Mouse (Mus musculus): ENCODE data around the gene Ace. TPM values are rescaled to one million over a fixed set of nuclear protein-coding genes. Genes with fewer than 3 reads are reported as not detected.

Gene Ace
- total and polyA plus RNA-seq, 3 experiments = not detected

- Histone ChIP-seq H3K27me3 (ENCODE audit: control insufficient read depth in 1 of 2, insufficient read depth in 2 of 2, low read length in 2 of 2) (no peaks in the 10 kb centered on the region), H3K27ac (ENCODE audit: control insufficient read depth, low read depth, low read length) (no peak overlapping the region), H3K9ac (ENCODE audit: control insufficient read depth, low read depth, low read length, poor library complexity, severe bottlenecking) (no peak overlapping the region), H3K36me3 (ENCODE audit: control insufficient read depth in 1 of 2, insufficient read depth in 2 of 2, low read length in 2 of 2) (no peaks in the 10 kb centered on the region), H3K9me3 (replicated peaks; ENCODE audit: insufficient read depth, low read length) (no peaks in the 10 kb centered on the region), H3K4me1 (ENCODE audit: control insufficient read depth in 1 of 2, insufficient read depth in 2 of 2, low read length in 2 of 2) (no peaks in the 10 kb centered on the region), H3K4me3 (ENCODE audit: control insufficient read depth in 1 of 2, insufficient read depth in 1 of 2, low read depth in 2 of 2, low read length in 2 of 2) (no peak overlapping the region), H3K79me2 (ENCODE audit: control insufficient read depth, insufficient read depth, low read length, poor library complexity) (no peaks in the 10 kb centered on the region)
- TF ChIP-seq ZNF384 (IDR thresholded peaks at IDR 0.05; ENCODE audit: low read depth, low read length) = no peak
- TF ChIP-seq RCOR1 (IDR thresholded peaks at IDR 0.05; ENCODE audit: low read depth, low read length) = no peak
- no peak for TF ChIP-seq ELF1 (IDR thresholded peaks at IDR 0.05; ENCODE audit: low read depth, low read length)
- no peak for DNase-seq (ENCODE audit: low read depth, low spot score)
Measured at GRCm38 (mm10) chr11:105936200-105936599, 31.5 kb upstream of the Ace start.

DNA sequence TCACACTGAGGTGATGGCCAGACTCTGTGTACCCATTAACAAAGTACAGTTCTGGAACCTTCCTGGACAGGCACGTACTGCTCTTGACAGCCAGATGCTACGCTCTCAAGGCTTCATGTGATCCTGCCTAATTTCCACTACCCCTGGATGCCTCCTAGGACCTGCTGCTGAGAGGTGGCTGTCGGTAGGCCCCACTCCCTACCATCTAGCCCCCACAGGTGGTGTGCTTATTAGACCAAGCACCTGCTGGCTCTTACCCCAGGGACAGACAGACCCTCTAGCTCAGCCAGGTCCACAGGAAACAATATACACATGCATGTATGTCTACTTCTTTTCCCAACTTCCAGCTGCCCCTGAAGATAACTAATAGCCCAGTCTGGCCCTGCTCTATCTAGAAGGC is 30.8 kb upstream of the Ace start:
- no peak overlapping the region for H3K9ac ChIP-seq (ENCODE audit: control insufficient read depth, low read depth, low read length, poor library complexity, severe bottlenecking)
- H3K4me1 ChIP-seq (ENCODE audit: control insufficient read depth in 1 of 2, insufficient read depth in 2 of 2, low read length in 2 of 2) = no peaks in the 10 kb centered on the region
- TF ChIP-seq HCFC1 (IDR thresholded peaks at IDR 0.05; ENCODE audit: low read depth, low read length) (no peak), SMC3 (IDR thresholded peaks at IDR 0.05; ENCODE audit: low read depth, low read length) (no peak), TBP (IDR thresholded peaks at IDR 0.05; ENCODE audit: low read depth, low read length) (no peak), POLR2AphosphoS5 (IDR thresholded peaks at IDR 0.05; ENCODE audit: borderline replicate concordance, low read depth, low read length) (no peak), EP300 (IDR thresholded peaks at IDR 0.05; ENCODE audit: low read depth in 1 of 2, low read length in 2 of 2) (no peak)
- no peaks in the 10 kb centered on the region for H3K9me3 ChIP-seq (replicated peaks; ENCODE audit: insufficient read depth, low read length)
- no peaks in the 10 kb centered on the region for H3K36me3 ChIP-seq (ENCODE audit: control insufficient read depth in 1 of 2, insufficient read depth in 2 of 2, low read length in 2 of 2)
- H3K79me2 ChIP-seq (ENCODE audit: control insufficient read depth, insufficient read depth, low read length, poor library complexity) = no peaks in the 10 kb centered on the region
- no peak for DNase-seq (ENCODE audit: low read depth, low spot score)
- no peaks in the 10 kb centered on the region for H3K27me3 ChIP-seq (ENCODE audit: control insufficient read depth in 1 of 2, insufficient read depth in 2 of 2, low read length in 2 of 2)
- H3K4me3 ChIP-seq (ENCODE audit: control insufficient read depth in 1 of 2, insufficient read depth in 1 of 2, low read depth in 2 of 2, low read length in 2 of 2) = no peak overlapping the region
- no peak overlapping the region for H3K27ac ChIP-seq (ENCODE audit: control insufficient read depth, low read depth, low read length)

GRCm38 (mm10) chr11:105938771-105939170 is 29.0 kb upstream of the Ace start:
- H3K9me3 ChIP-seq (replicated peaks; ENCODE audit: insufficient read depth, low read length) = no peaks in the 10 kb centered on the region
- H3K9ac ChIP-seq (ENCODE audit: control insufficient read depth, low read depth, low read length, poor library complexity, severe bottlenecking) = no peak overlapping the region
- no peaks in the 10 kb centered on the region for H3K27me3 ChIP-seq (ENCODE audit: control insufficient read depth in 1 of 2, insufficient read depth in 2 of 2, low read length in 2 of 2)
- TF ChIP-seq GATA1 (IDR thresholded peaks at IDR 0.05; ENCODE audit: low read depth, low read length) = no peak
- no peak for TF ChIP-seq CTCF (IDR thresholded peaks at IDR 0.05 in 2 of 3, conservative IDR thresholded peaks at IDR 0.05 in 1 of 3; ENCODE audit: control insufficient read depth in 1 of 3, insufficient read depth in 1 of 3, low read depth in 2 of 3, low read length in 3 of 3, poor library complexity in 1 of 3, severe bottlenecking in 1 of 3)
- TF ChIP-seq TBP (IDR thresholded peaks at IDR 0.05; ENCODE audit: low read depth, low read length) = no peak
- TF ChIP-seq ETS1 (IDR thresholded peaks at IDR 0.05; ENCODE audit: low read depth, low read length) = no peak
- TF ChIP-seq NRF1 (IDR thresholded peaks at IDR 0.05; ENCODE audit: insufficient read depth, low read depth, low read length, poor library complexity, severe bottlenecking) = no peak
- no peak for TF ChIP-seq TCF12 (IDR thresholded peaks at IDR 0.05; ENCODE audit: low read depth, low read length)
- no peak for TF ChIP-seq MYB (IDR thresholded peaks at IDR 0.05; ENCODE audit: low read depth, low read length)
- TF ChIP-seq POLR2AphosphoS5 (IDR thresholded peaks at IDR 0.05; ENCODE audit: borderline replicate concordance, low read depth, low read length) = no peak
- no peak for TF ChIP-seq UBTF (IDR thresholded peaks at IDR 0.05; ENCODE audit: borderline replicate concordance, insufficient read depth, low read depth, low read length)
- no peak for TF ChIP-seq SMC3 (IDR thresholded peaks at IDR 0.05; ENCODE audit: low read depth, low read length)
- no peak for TF ChIP-seq POLR2AphosphoS2 (IDR thresholded peaks at IDR 0.05; ENCODE audit: low read length)
- TF ChIP-seq ZC3H11A (IDR thresholded peaks at IDR 0.05; ENCODE audit: low read depth, low read length) = no peak
- no peak for TF ChIP-seq MXI1 (IDR thresholded peaks at IDR 0.05; ENCODE audit: low read depth, low read length)
- no peak for TF ChIP-seq MAX (IDR thresholded peaks at IDR 0.05; ENCODE audit: low read length)
- no peak for TF ChIP-seq HCFC1 (IDR thresholded peaks at IDR 0.05; ENCODE audit: low read depth, low read length)
- no peak for TF ChIP-seq TAL1 (IDR thresholded peaks at IDR 0.05; ENCODE audit: low read length)
- H3K27ac ChIP-seq (ENCODE audit: control insufficient read depth, low read depth, low read length) = no peak overlapping the region
- no peaks in the 10 kb centered on the region; the same call in 1 of the 2 replicates for H3K79me2 ChIP-seq (ENCODE audit: control insufficient read depth, insufficient read depth, low read length, poor library complexity)
- no peak overlapping the region for H3K4me3 ChIP-seq (ENCODE audit: control insufficient read depth in 1 of 2, insufficient read depth in 1 of 2, low read depth in 2 of 2, low read length in 2 of 2)
- DNase-seq (ENCODE audit: low read depth, low spot score) = no peak
- H3K36me3 ChIP-seq (ENCODE audit: control insufficient read depth in 1 of 2, insufficient read depth in 2 of 2, low read length in 2 of 2) = no peaks in the 10 kb centered on the region
- H3K4me1 ChIP-seq (ENCODE audit: control insufficient read depth in 1 of 2, insufficient read depth in 2 of 2, low read length in 2 of 2) = peaks cover 0 to 6% of the 10 kb centered on the region in 2 experiments; a peak in 2 of 4 replicates

All from MEL (cell line).